Mouse (Mus musculus): Measurements from ENCODE around the gene Frmd4a.
"Not testable (repeated sequence)": the region's sequence is repeated elsewhere in the genome, so short reads cannot be mapped to it uniquely, and the experiment has no call there.

Gene Frmd4a

DNA sequence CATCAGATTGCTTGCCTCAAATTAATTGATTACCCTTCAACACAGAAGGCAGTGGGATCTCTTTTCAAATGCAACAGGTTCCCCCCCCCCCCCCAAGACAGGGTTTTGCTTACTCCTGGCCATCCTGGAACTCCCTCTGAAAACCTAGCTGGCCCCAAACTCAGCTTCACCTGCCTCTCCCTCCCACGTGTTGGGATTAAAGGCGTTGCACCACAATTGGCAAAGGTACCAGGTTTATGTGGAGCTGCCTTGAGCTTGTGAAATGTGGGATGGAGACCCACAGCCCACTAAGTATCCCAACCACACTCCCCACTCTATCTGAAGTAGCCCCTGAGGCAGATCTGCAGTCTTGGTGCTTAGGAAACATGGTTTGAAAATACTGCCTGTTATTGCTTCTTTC lies 565.4 kb downstream of the Frmd4a start:
- no peak for DNase-seq (ENCODE audit: low read depth)

DNA sequence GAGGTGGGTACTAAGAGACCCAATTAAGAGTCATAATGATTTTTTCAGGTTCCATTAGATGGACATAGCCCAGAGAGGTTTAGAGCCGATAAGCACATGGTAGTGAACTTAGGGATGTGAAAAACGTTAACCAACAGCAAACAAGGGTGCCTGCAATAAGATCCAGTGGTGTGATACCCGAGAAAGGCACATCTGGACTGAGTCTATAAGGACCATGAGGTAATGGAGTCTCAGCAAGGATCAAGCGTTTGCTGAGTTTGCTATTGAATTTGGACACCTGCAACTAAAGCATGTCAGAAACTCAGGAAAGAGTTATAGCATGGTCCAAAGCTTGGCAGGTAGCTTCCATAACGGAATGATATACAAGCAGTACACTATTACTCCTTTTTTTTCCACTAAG lies 566.7 kb downstream of the Frmd4a start:
- no peak for DNase-seq (ENCODE audit: low read depth)

DNA sequence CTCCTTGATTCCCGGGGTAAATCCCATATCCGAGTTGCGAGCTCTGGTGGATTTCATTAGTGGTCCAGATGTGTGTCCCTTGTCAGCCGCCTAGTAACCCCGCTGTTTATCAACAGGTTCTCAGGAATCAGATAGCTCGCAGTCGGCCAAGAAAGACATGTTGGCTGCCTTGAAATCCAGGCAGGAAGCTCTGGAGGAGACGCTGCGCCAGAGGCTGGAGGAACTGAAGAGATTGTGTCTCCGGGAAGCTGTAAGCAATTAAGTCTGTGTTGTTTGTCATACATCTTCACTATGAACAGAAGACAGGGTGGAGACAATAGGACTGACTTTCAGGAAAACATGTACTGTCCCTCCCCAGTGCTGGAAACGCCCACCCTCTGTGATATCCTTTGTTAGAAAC lies 568.7 kb downstream of the Frmd4a start:
- DNase-seq (ENCODE audit: low read depth) = no peak

DNA sequence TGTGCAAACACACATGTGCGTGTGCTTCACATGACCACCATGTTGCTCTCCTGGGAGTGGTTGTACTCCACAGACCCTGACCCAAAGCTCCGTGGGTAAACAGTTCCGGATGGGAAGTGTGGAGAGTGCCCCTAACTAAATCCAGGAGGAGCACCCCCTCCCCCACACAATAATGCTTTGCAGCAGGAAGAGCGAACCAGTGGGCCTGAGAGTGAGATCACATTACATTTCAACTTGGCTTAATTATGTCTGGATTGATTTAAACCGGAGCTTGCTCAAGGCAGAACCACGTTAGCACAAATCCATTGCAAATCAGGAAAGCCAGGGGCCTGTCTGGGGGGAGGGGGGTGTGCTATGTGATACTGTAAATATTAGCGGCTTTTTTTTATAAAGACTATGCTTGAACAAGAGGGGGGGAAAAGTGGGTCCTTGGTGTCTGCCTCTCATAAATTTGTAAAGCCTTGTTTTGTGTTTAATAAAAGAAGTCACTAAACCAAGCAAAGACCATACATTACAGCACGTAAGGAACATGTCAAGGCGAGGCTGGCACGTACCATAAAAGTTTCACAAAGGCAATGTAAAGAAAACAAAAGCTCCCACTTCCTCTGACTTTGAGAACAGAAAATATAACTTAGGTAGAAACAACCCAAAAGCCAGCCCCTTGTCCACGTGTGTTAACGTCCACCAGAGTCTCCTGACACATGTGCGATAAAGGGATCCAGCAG lies 570.3 kb downstream of the Frmd4a start:
- DNase-seq (ENCODE audit: low read depth) = no peak

DNA sequence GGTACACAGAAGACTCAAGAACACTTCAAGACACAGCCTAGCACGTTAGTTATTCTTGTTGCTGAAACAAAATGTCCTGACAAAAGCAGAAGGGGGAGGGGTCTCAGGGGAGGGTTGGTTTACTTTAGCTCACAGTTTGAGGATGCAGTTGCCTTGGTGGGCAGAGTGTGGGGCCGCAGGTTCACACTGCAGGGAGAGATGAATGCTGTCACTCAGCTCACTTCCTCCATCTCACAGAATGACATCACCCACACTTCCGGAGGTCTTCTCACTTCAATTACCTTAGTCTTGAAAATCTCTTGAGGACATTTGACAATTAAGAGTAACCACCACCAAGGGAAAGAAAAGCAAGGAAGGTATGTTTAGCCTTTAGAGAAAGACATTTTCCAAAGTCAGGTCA lies 574.1 kb downstream of the Frmd4a start:
- no peak for DNase-seq (ENCODE audit: low read depth)

DNA sequence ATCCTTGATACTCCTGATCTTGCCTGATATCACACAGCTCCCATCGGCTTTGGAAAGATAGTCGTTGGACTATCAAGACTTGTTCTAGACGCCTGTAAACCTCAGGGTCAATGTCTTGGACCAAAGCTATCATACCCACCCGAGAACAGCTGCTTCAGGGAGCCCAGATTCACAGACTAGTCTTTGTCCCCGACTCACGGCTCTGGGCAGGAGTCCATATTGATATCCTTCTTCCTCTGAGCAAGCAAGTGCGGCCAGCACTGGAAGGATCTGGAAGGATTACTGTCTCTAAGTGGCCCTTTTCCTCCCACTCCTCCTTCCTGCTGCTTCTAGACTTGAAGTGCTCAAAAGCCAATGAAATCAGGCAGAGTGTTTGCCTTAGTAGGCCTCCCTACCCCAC lies 575.1 kb downstream of the Frmd4a start:
- no peak for DNase-seq (ENCODE audit: low read depth)

DNA sequence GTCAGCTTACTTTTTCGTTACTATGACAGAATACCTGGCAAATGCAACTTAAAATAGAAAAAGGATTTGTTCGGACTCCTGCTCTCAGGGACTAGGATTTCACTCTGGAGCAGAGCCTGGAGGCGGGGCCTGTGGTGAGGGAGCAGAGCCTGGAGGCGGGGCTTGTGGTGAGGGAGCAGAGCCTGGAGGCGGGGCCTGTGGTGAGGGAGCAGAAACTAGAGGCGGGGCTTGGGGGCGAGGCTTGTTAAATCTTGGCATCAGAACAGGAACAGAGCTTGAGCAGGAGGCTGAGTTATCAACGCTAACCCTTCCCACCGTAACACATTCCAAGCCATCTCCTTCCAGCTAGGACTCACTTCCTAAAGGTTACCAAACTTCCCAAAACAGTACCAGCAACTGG lies 575.9 kb downstream of the Frmd4a start:
- DNase-seq (ENCODE audit: low read depth) = peak; percentile 4

DNA sequence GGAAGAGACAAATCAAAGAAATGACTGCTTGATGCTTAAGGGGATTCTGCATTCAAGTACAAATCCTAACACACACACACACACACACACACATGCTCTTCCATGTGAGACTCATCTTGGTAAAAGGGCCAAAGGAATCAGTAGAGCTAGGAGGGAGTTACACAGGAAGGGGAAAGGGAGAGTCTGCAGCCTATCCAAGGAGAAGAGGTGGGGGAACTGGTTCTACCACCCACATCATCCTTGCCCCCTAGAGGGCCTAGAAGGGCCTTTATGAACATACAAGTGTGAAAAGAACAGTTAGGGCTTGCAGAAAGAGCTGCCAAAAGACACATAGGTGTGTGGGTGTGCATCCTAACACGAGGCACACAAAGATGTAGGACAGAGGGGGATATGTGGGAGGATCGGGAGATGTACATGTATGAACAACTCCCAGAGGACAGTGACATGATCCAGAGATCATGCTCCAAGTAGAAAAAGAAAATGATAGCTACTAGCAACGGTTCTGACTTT lies 576.4 kb downstream of the Frmd4a start:
- no peak for DNase-seq (ENCODE audit: low read depth)

DNA sequence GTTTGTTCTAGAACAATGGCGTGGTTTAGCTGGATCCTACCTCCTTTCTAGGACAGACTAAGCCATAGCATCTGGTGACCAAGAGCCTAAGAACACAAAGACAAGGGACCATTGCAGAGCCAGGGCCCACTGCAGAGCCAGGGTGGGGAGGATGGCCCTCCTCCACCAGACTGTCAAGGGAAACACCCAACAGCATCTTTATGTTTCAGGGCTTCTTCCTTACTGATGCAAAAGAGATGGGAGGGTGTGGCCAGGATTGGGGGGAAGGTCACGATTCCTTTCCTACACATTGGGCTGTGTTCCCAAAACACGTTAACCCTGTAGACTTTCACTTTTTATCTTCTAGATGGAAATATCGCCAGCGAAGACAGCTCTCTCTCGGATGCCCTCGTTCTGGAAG lies 579.5 kb downstream of the Frmd4a start:
- DNase-seq (ENCODE audit: low read depth) = no peak

DNA sequence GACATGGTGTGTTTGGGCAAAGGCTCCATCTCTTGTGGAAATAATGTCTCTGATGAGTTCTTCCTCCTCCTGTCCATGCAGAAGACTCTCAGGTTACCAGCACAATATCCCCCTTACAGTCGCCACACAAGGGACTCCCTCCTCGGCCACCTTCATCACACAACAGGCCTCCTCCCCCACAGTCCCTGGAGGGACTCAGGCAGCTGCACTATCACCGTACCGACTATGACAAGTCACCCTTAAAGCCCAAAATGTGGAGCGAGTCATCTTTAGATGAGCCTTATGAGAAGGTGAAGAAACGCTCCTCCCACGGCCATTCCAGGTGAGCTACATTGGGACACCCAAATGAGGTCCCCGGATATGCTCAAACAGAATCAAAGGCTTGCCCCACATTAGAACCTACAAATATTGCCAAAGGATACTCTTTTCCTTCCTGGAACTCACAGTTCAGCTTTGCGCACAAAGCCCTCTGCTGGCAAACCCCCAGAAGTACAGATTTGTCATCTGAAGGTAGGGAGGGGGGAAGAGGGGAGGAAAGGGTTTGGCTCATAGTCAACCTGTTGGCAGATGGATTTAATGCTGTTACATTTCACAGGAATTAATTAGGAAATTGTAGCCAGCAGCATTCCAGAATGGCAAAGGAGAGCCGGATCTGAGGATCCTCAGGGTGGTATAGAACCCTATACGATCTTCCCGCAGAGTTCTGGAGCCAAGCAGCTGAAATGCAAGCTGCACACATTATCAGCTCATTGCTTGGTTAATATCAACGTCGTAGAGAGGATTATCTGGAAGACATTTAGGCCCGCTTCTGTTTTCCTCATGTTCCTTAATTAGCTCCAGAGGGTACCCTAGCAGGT lies 583.7 kb downstream of the Frmd4a start:
- peak; percentile 49 for DNase-seq (ENCODE audit: low read depth)

DNA sequence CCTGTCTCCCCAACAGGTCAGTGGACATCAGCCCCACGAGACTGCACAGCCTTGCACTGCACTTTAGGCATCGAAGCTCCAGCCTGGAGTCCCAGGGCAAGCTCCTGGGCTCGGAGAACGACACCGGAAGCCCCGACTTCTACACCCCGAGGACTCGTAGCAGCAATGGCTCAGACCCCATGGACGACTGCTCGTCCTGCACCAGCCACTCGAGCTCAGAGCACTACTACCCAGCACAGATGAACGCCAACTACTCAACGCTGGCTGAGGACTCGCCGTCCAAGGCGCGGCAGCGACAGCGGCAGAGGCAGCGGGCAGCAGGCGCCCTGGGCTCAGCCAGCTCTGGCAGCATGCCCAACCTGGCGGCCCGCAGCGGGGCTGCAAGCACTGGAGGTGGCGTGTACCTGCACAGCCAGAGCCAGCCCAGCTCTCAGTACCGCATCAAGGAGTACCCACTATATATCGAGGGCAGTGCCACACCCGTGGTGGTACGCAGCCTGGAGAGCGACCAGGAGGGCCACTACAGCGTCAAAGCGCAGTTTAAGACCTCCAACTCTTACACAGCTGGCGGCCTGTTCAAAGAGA lies 585.9 kb downstream of the Frmd4a start:
- DNase-seq (ENCODE audit: low read depth) = no peak

DNA sequence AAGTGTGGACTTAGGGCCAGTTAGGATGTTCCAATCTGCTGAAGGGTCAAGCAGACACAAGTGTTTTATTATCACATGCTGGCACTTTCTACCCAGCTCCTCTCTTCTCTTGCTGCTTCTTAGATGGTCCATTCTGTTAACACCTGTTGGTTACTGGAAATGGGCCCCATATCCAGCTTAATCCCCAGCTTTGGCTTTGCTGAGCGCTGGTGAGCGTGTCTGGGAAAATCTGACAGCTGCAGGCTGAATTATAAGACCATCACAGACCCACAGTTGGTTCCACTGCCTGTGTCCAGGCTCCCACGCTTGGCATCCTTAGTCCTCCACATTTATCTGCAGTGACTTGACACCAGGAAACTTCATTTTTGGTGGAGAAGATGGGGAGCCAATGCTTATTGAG lies 589.0 kb downstream of the Frmd4a start:
- no peak for DNase-seq (ENCODE audit: low read depth)

DNA sequence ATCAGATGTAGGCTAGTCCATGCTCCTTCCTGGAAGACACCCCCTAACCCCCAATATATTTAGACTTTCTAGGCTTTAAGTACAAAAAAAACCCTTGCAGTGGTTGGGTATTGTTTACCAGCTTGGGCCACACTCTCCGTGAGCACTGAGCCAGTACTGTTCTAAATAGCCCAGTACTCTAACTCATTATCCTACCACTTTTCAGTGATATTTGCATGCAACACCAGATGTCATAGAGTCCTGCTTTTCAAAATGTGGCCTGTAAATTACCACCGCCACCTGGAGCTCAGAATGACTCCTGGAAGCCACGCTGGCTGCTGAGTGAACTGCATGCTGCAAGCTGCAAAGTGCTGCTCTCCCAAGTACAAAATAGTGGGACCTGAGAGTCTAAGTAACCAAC lies 590.7 kb downstream of the Frmd4a start:
- no peak for DNase-seq (ENCODE audit: low read depth)

DNA sequence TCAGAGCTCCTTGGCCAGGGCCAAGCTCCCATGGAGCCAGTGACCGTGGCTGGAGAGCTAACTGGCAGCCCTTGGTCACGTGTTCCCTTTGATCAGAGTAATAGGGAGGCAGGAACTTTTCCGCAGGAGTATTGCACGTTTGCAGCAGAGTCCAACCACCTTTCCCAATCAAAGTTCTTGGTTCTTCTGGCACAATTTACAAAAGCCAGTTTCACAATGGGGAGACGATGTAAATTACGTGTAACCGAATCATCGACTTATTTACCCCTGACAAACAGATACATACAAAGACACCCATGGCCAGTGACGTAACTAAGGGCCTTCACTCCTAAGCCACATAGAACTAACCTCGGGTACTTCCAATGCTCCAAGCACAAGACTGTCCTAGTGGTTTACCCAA lies 591.9 kb downstream of the Frmd4a start:
- no peak for DNase-seq (ENCODE audit: low read depth)

DNA sequence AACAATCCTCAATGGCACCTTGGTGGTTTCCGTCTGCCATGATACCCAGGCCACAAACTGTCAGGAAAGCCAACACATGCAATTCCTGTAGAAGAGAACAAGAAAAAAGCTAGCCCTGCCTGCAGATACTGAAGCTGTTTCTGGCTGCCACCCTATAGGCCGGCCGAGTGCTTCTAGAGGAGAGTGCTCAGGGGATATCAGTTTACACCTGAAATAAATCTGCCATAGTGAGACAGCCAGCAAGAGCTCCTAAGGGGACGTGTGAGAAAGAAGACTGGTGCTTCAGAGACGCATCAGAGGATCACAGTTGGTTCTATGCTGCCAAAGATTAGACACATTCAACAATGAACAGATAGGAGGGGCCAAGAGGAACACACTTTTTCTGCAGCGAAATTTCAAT lies 593.8 kb downstream of the Frmd4a start:
- DNase-seq (ENCODE audit: low read depth) = no peak

DNA sequence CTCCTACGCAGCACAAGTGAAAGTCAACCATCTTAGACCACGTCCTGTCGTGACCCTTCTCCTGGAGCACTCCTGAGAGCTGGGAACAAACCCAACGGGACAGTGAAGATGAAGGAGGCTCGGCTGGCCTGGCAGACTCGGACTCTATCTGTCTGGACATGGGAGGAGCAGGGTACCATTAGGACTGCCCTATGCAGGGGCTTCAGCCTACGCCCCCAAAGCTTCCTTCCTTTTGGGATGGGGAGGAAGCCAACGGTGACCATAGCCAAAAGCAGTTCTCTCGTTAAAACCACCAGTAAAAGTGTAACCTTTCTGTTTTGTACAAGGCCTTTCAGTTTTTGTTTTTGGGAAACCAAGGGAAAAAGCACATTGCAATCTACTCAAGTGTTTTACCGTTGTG lies 594.2 kb downstream of the Frmd4a start:
- DNase-seq (ENCODE audit: low read depth) = no peak

DNA sequence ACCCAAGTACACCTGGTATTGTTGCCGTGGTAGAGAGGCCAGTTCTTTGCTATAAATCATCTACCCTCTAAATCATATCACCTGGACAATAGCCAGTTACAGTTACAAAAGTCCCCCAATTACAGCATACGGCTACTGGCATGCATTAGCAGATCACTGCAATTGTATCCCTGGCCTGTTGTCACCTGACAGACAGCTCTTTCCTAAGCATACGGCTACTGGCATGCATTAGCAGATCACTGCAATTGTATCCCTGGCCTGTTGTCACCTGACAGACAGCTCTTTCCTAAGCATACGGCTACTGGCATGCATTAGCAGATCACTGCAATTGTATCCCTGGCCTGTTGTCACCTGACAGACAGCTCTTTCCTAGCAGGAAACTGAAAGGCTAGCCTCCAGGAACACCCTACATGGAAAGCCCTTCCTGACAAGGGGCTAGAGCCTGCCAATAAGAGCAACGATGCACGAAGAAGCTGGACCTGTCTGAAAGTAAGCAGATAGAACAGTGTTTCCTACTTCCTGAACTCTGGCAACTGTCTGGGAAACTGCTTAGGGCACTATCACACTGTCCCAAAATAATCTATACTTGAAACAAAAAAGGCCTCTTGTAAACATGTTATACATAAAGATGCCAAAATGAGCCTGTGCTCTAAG lies 596.9 kb downstream of the Frmd4a start:
- DNase-seq (ENCODE audit: low read depth) = not testable (repeated sequence)

DNA sequence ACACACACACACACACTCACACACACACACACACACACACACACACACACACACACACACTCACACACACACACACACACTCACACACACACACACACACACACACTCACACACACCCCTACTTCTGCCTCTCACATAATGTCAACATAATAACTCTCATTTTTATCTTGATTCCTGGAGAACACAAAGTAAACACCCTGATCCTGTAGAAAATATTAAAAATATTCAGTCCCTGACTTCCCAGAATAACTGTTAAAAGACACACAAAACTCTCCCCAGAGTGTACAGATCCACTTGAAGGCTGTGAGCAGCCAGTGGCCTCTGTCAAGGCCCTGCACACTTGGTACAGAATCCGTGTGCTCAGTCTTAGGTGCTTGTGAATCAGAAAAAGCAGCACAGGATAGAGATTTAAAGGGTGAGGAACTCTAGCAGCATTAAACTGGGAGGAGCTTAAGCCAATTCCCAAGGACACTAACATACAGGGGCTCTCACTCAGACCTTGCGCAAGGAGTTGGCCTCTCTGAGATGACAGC lies 597.6 kb downstream of the Frmd4a start:
- DNase-seq (ENCODE audit: low read depth) = no peak

DNA sequence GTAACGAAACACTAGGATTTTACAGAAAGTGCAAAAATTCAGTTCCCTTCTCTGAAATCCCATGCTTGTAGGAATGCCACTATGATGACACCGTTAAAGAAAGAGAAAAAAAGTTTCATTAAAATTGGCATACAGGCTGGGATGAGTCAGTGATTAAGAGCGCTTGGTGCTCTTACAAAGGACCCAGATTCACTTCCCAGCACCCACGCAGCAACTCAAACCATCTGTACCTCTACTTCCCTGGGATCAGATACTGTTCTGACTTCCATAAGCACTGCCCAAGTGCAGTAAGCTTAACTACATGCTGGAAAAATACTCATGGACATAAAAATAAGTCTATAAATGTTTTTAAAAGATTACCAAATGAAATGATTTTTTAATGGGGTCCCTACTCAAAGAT lies 599.5 kb downstream of the Frmd4a start:
- no peak for DNase-seq (ENCODE audit: low read depth)

DNA sequence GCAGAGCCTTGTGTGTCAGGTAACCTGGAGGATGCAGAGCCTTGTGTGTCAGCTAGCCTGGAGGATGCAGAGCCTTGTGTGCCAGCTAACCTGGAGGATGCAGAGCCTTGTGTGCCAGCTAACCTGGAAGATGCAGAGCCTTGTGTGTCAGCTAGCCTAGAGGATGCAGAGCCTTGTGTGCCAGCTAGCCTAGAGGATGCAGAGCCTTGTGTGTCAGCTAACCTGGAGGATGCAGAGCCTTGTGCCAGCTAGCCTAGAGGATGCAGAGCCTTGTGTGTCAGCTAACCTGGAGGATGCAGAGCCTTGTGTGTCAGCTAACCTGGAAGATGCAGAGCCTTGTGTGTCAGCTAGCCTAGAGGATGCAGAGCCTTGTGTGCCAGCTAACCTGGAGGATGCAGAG lies 601.6 kb downstream of the Frmd4a start:
- not testable (repeated sequence) for DNase-seq (ENCODE audit: low read depth)

DNA sequence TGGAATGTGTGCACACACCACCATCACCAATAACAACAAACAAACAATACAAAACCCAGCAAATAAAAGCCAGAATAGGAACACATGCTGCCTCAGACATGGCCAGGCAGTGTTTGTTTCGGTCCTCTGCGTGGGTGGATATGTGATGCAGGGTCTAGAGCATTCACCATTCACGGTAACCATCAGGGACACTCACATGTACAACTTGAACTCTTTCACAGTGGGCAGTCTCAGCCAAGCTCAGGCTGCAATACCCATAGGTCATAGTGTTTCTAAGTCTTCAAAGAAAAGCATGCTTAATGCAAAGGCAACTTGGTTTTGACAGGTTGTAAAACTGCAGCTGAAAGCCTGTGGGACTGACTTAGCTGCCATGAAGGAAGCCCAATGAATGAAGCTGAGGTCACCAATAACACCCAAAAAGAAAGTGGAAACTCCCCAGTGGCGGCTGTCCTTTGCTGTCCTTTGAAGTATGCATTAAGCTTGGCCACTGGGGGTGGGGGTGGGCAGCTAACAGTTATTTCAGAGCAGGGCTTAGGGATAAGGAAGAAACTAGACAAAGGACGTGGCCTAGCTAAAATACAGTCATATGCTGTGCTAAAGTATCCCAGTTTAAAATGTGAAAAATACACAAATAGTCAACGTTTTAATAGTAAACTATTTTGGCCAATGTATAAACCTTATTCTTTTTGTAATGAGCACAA lies 602.5 kb downstream of the Frmd4a start:
- DNase-seq (ENCODE audit: low read depth) = no peak

All from induced T-regulatory cell, adult 2 months (primary cell).